Mouse (Mus musculus) MEL (cell line): ENCODE measurements at regions not wholly inside any gene's neighbourhood (a gene's known extent, or its start where the extent isn't known, plus 50 kb on each side); places are given as distances from the start of the nearest gene placed in this dataset.
A peak's percentile ranks its signal among the peaks of the same experiment; 100 is the strongest.

Source experiments
- DNase-seq: peaks from one replicate; pipeline ENCODE4 v3.0.0; 2011; ENCODE audit warnings: low read depth, low spot score
- H3K27ac ChIP-seq: 2 replicates; pipeline ENCODE4 v1.5.1; 2012; ENCODE audit warnings: low read depth, mild to moderate bottlenecking, control low read depth, low read length, moderate library complexity; ENCODE audit not compliant: control insufficient read depth
- H3K27me3 ChIP-seq, 2 experiments: fragments of 150-350 bp in 1 of 2; sonication (generic) in 1 of 2; 2 replicates each; pipeline ENCODE4 v1.6.1; 2012; ENCODE audit warnings: low read length in 2 of 2, mild to moderate bottlenecking in 2 of 2, improper control_type of control experiment in 1 of 2, moderate library complexity in 1 of 2; ENCODE audit not compliant: insufficient read depth in 2 of 2, control insufficient read depth in 1 of 2
- H3K36me3 ChIP-seq, 2 experiments: 2 replicates each; pipeline ENCODE4 v1.6.1; 2012 to 2014; ENCODE audit warnings: low read length in 2 of 2, improper control_type of control experiment in 1 of 2, inconsistent platforms in 1 of 2, mild to moderate bottlenecking in 1 of 2; ENCODE audit not compliant: insufficient read depth in 2 of 2, control insufficient read depth in 1 of 2
- H3K4me1 ChIP-seq, 2 experiments: fragments of 150-350 bp in 1 of 2; sonication (generic) in 1 of 2; 2 replicates each; pipeline ENCODE4 v1.6.1; 2012; ENCODE audit warnings: low read length in 2 of 2, improper control_type of control experiment in 1 of 2, mild to moderate bottlenecking in 1 of 2; ENCODE audit not compliant: insufficient read depth in 2 of 2, control insufficient read depth in 1 of 2
- H3K4me3 ChIP-seq, 2 experiments: fragments of 150-350 bp in 1 of 2; sonication (generic) in 1 of 2; 2 replicates each; pipeline ENCODE4 v1.5.1; 2012; ENCODE audit warnings: low read depth in 2 of 2, low read length in 2 of 2, mild to moderate bottlenecking in 2 of 2, moderate library complexity in 2 of 2, control low read depth in 1 of 2, improper control_type of control experiment in 1 of 2; ENCODE audit not compliant: control insufficient read depth in 1 of 2, insufficient read depth in 1 of 2
- H3K79me2 ChIP-seq: 2 replicates; pipeline ENCODE4 v1.6.1; 2012; ENCODE audit warnings: mild to moderate bottlenecking, low read length, moderate library complexity; ENCODE audit not compliant: control insufficient read depth, poor library complexity, insufficient read depth
- H3K9ac ChIP-seq: 2 replicates; pipeline ENCODE4 v1.6.1; 2012; ENCODE audit warnings: low read depth, mild to moderate bottlenecking, control low read depth, low read length, moderate library complexity; ENCODE audit not compliant: control insufficient read depth, poor library complexity, severe bottlenecking
- H3K9me3 ChIP-seq: fragments of 150-350 bp; sonication (generic); replicated peaks from 2 replicates; pipeline ENCODE4 v1.6.1; 2012; ENCODE audit warnings: mild to moderate bottlenecking, low read length, improper control_type of control experiment, moderate library complexity; ENCODE audit not compliant: insufficient read depth
- CHD1 ChIP-seq: IDR thresholded peaks from 2 replicates; pipeline ENCODE4 v1.6.1; 2012; ENCODE audit warnings: low read depth, mild to moderate bottlenecking, inconsistent platforms, low read length, improper control_type of control experiment
- CTCF ChIP-seq, 3 experiments: IDR thresholded peaks in 2 of 3; conservative IDR thresholded peaks in 1 of 3; 2 replicates each; pipeline ENCODE4 v1.5.1; 2011 to 2012; ENCODE audit warnings: low read length in 3 of 3, low read depth in 2 of 3, mild to moderate bottlenecking in 2 of 3, improper control_type of control experiment in 1 of 3, inconsistent platforms in 1 of 3, mixed read lengths in 1 of 3, moderate library complexity in 1 of 3; ENCODE audit not compliant: control insufficient read depth in 1 of 3, insufficient read depth in 1 of 3, poor library complexity in 1 of 3, severe bottlenecking in 1 of 3
- ELF1 ChIP-seq: IDR thresholded peaks from 2 replicates; pipeline ENCODE4 v1.6.1; 2014; ENCODE audit warnings: low read depth, mild to moderate bottlenecking, inconsistent platforms, low read length, improper control_type of control experiment, moderate library complexity
- EP300 ChIP-seq, 2 experiments: IDR thresholded peaks; 2 replicates each; pipeline ENCODE4 v1.6.1; 2011; ENCODE audit warnings: improper control_type of control experiment in 2 of 2, low read length in 2 of 2, low read depth in 1 of 2, mild to moderate bottlenecking in 1 of 2
- GATA1 ChIP-seq: IDR thresholded peaks from 2 replicates; pipeline ENCODE4 v1.6.1; 2011; ENCODE audit warnings: low read depth, low read length, improper control_type of control experiment
- MEF2A ChIP-seq: IDR thresholded peaks from 2 replicates; pipeline ENCODE4 v1.6.1; 2014; ENCODE audit warnings: low read depth, mild to moderate bottlenecking, inconsistent platforms, low read length, improper control_type of control experiment; ENCODE audit not compliant: poor library complexity, insufficient replicate concordance, severe bottlenecking; ENCODE audit errors: extremely low read depth
- MXI1 ChIP-seq: IDR thresholded peaks from 2 replicates; pipeline ENCODE4 v1.6.1; 2011; ENCODE audit warnings: mild to moderate bottlenecking, low read depth, low read length, improper control_type of control experiment
- MYB ChIP-seq: IDR thresholded peaks from 2 replicates; pipeline ENCODE4 v1.6.1; 2011; ENCODE audit warnings: mild to moderate bottlenecking, low read depth, low read length, improper control_type of control experiment
- NELFE ChIP-seq: IDR thresholded peaks from 2 replicates; pipeline ENCODE4 v1.6.1; 2011; ENCODE audit warnings: low read depth, low read length, improper control_type of control experiment
- POLR2A ChIP-seq, 2 experiments: IDR thresholded peaks; 2 replicates each; pipeline ENCODE4 v1.6.1; 2011 to 2012; ENCODE audit warnings: low read length in 2 of 2, mild to moderate bottlenecking in 2 of 2, control low read depth in 1 of 2, improper control_type of control experiment in 1 of 2, low read depth in 1 of 2, moderate library complexity in 1 of 2; ENCODE audit not compliant: control insufficient read depth in 1 of 2, insufficient read depth in 1 of 2, poor library complexity in 1 of 2
- POLR2AphosphoS5 ChIP-seq: IDR thresholded peaks from 2 replicates; pipeline ENCODE4 v1.6.1; 2012; ENCODE audit warnings: low read depth, borderline replicate concordance, mild to moderate bottlenecking, inconsistent platforms, low read length, moderate library complexity, mixed read lengths
- SIN3A ChIP-seq: IDR thresholded peaks from 2 replicates; pipeline ENCODE4 v1.6.1; 2012; ENCODE audit warnings: low read length, improper control_type of control experiment, inconsistent platforms
- TCF12 ChIP-seq: IDR thresholded peaks from 2 replicates; pipeline ENCODE4 v1.6.1; 2014; ENCODE audit warnings: low read depth, mild to moderate bottlenecking, inconsistent platforms, low read length, improper control_type of control experiment, moderate library complexity
- ZC3H11A ChIP-seq: IDR thresholded peaks from 2 replicates; pipeline ENCODE4 v1.6.1; 2012; ENCODE audit warnings: low read depth, mild to moderate bottlenecking, inconsistent platforms, low read length, improper control_type of control experiment
- ZNF384 ChIP-seq: IDR thresholded peaks from 2 replicates; pipeline ENCODE4 v1.6.1; 2012; ENCODE audit warnings: low read depth, mild to moderate bottlenecking, inconsistent platforms, low read length, improper control_type of control experiment

DNA sequence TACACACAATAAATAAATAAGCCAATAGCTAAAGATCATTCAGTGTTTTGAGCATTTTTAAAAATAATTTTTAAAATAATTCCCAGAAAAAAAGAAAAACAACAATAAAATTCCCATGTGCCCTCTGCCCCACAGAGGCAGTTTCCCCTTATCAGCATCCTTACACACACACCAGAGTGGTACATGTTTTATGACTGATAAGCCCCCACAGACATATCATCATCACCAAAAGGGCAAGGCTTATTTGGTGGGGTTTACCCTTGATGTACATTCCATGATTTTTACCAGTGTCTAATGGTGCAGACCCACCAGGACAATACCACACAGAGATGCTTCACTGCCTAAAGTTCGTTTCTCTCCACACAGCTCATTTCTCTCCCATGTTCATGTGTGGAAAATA lies 80.8 kb upstream of the Gm47985 start (continued):
- TF ChIP-seq ZC3H11A, result no peak

DNA sequence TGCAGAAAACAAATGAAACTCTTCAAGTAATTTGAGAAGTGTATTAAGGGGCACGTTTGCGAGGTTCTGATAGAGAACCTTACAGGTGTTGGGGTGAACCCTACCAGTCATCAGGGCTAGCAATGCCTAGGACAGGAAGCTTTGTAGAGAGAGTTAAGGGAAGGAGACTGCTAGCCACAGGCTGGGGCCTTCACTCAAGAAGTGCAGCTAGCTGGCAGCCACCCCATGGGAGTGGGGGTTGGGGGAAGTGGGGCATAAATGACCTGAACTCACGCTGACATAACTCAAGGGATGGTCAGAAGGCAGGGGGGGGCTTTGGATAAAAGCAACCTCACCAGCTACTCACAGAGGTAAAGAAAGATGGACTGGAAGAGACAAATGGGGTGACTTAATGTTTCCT lies 80.3 kb upstream of the Gm47985 start:
- Histone ChIP-seq H3K9me3 (no peaks in the 10 kb centered on the region), H3K4me1 (peaks cover 6 to 15% of the 10 kb centered on the region in 2 experiments), H3K9ac (no peak overlapping the region), H3K4me3 (no peak overlapping the region), H3K36me3 (peaks cover 0 to 12% of the 10 kb centered on the region in 2 experiments; a peak in 2 of 4 replicates), H3K27me3 (no peaks in the 10 kb centered on the region), H3K79me2 (no peaks in the 10 kb centered on the region), H3K27ac (no peak overlapping the region)
- no peak for TF ChIP-seq MEF2A
- peak; percentile 28 for DNase-seq

DNA sequence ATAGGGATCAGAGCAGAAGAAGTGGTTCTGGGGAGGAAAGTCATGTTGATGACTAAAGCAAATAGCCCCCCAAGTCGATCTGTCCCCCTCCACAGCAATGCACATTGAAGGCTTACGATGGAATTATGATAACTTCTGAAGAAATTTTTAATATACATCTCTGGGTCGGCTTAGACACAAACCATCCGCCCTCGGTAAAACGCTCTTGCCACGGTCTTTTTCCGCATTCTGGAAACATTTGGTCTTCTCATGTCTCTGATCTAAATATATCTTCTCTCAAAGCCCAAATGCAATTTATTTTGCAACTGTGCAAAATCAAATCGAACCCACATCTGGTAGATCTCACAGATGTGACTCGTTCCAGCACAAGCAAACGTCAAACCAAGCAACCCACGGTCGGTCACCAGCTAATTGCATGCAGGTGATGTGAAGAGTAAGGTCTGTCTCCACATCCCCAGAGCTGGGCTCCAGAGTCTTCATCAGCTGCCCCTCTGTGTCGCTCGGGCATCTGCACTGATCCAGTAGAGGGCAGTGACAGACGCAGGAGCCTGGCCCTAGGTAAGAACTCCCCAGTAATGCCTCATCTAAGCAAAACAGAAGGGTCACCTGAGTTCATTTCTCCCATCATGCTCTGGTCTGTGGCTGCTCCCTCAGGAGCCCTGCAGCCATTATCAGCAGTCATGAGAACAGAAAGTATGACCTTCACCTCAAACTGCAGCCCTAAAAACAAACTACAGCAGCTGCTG lies 79.5 kb upstream of the Gm47985 start:
- no peak overlapping the region for H3K27ac ChIP-seq
- no peak for DNase-seq
- no peak overlapping the region for H3K9ac ChIP-seq
- H3K9me3 ChIP-seq, result no peaks in the 10 kb centered on the region
- TF ChIP-seq MXI1 (no peak), NELFE (no peak), CTCF (IDR thresholded peaks at IDR 0.05 in 2 of 3, conservative IDR thresholded peaks at IDR 0.05 in 1 of 3; ENCODE audit: control insufficient read depth in 1 of 3, insufficient read depth in 1 of 3, low read depth in 2 of 3, low read length in 3 of 3, poor library complexity in 1 of 3, severe bottlenecking in 1 of 3) (peak in 2 of 3 experiments; percentile 5 to 10; a peak in 1 of 6 replicates), ZC3H11A (no peak), GATA1 (no peak)
- H3K27me3 ChIP-seq, result no peaks in the 10 kb centered on the region; a peak in 1 of 4 replicates
- peaks cover 6 to 15% of the 10 kb centered on the region in 2 experiments for H3K4me1 ChIP-seq
- peaks cover 0 to 12% of the 10 kb centered on the region in 2 experiments; a peak in 2 of 4 replicates for H3K36me3 ChIP-seq
- no peaks in the 10 kb centered on the region for H3K79me2 ChIP-seq
- no peak overlapping the region for H3K4me3 ChIP-seq

DNA sequence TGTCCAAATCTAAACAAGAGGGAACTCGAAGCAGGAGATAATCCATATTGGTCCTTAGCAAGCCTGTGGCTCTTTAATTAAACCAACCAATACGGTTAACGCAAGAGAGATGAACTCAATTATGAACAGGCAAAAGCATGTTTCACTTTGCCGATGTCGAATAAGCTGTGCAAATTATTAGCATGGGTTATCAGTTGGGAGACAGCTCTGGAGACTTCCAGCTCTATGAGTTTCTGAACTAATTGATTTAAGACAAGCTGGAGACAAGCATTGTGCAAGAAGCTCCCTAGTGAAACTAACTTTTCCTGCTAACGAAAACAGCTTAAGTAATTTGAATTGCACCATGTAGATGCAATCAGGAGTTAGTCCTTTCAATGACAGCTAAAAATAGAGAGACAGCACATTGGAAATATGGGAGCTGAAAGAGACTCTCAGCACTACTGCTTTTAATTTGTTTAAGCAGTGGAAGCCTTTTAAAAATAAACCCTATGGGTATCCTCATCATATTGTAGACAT lies 78.8 kb upstream of the Gm47985 start:
- TF ChIP-seq MYB (no peak), TCF12 (no peak), ZNF384 (no peak), SIN3A (no peak), MEF2A (no peak), POLR2A (IDR thresholded peaks at IDR 0.05; ENCODE audit: control insufficient read depth in 1 of 2, insufficient read depth in 1 of 2, low read depth in 1 of 2, low read length in 2 of 2, poor library complexity in 1 of 2) (no peak), ELF1 (no peak), POLR2AphosphoS5 (no peak), CHD1 (no peak), EP300 (IDR thresholded peaks at IDR 0.05; ENCODE audit: low read depth in 1 of 2, low read length in 2 of 2) (no peak)
- H3K36me3 ChIP-seq, result peaks cover 0 to 12% of the 10 kb centered on the region in 2 experiments; a peak in 2 of 4 replicates
- no peak overlapping the region for H3K4me3 ChIP-seq
- H3K4me1 ChIP-seq, result peaks cover 6 to 15% of the 10 kb centered on the region in 2 experiments
- H3K9ac ChIP-seq, result no peak overlapping the region
- no peaks in the 10 kb centered on the region; a peak in 1 of 4 replicates for H3K27me3 ChIP-seq
- no peak for DNase-seq
- H3K79me2 ChIP-seq, result no peaks in the 10 kb centered on the region
- H3K9me3 ChIP-seq, result no peaks in the 10 kb centered on the region
- no peak overlapping the region for H3K27ac ChIP-seq
